Mouse (Mus musculus) liver, adult 2 months (tissue): Measurements from ENCODE around the gene Eri3. TPM values are rescaled to one million over a fixed set of nuclear protein-coding genes. Genes with fewer than 3 reads are reported as not detected.

ENCODE experiments used
- DNase-seq: peaks from one replicate; pipeline ENCODE4 v3.0.0-alpha.2; 2011; ENCODE audit warnings: low read depth, low spot score; ENCODE audit errors: extremely low read depth
- H3K27ac ChIP-seq: fragments of 200-500 bp; replicated peaks from 2 replicates; pipeline ENCODE4 v1.5.1; 2012; ENCODE audit warnings: low read depth, mild to moderate bottlenecking, control low read depth, inconsistent platforms, low read length; ENCODE audit not compliant: insufficient read depth
- H3K27me3 ChIP-seq: fragments of 200-500 bp; 2 replicates; pipeline ENCODE4 v1.6.1; 2012; ENCODE audit warnings: mild to moderate bottlenecking, moderate library complexity, low read length, inconsistent platforms; ENCODE audit not compliant: control insufficient read depth, insufficient read depth
- H3K36me3 ChIP-seq: fragments of 200-500 bp; 2 replicates; pipeline ENCODE4 v1.6.1; 2012; ENCODE audit warnings: low read length, inconsistent platforms; ENCODE audit not compliant: control insufficient read depth, insufficient read depth
- H3K4me1 ChIP-seq: fragments of 200-500 bp; 2 replicates; pipeline ENCODE4 v1.6.1; 2011; ENCODE audit warnings: low read length; ENCODE audit not compliant: control insufficient read depth, insufficient read depth
- H3K4me3 ChIP-seq: fragments of 200-500 bp; 2 replicates; pipeline ENCODE4 v1.5.1; 2011; ENCODE audit warnings: low read depth, mild to moderate bottlenecking, control low read depth, low read length, moderate library complexity; ENCODE audit not compliant: insufficient read depth
- H3K79me2 ChIP-seq: fragments of 200-500 bp; 2 replicates; pipeline ENCODE4 v1.6.1; 2012; ENCODE audit warnings: inconsistent platforms, mild to moderate bottlenecking, low read length, moderate library complexity; ENCODE audit not compliant: control insufficient read depth, insufficient read depth
- H3K9ac ChIP-seq: fragments of 200-500 bp; 2 replicates; pipeline ENCODE4 v1.6.1; 2012; ENCODE audit warnings: low read depth, mild to moderate bottlenecking, control low read depth, inconsistent platforms, low read length
- CTCF ChIP-seq: fragments of 200-500 bp; IDR thresholded peaks from 2 replicates; pipeline ENCODE4 v1.5.1; 2011; ENCODE audit warnings: low read depth, low read length, control low read depth
- POLR2A ChIP-seq: fragments of 200-500 bp; IDR thresholded peaks from 2 replicates; pipeline ENCODE4 v1.6.1; 2011; ENCODE audit warnings: low read length, control low read depth; ENCODE audit not compliant: insufficient read depth; ENCODE audit errors: extremely low read depth
- WGBS: fragments of 180-500 bp; shearing (Covaris S2); methylation state at CpG from one replicate; pipeline ENCODE4 v1.1.7; 2018; 5-methylcytosine and 5-hydroxymethylcytosine counted together
- polyA plus RNA-seq: library from polyadenylated mRNA; depleted of rRNA; stranded (reverse); fragments of >200 nt; gene quantifications from 2 replicates; pipeline ENCODE4 v1.2.3, GENCODE M21; 2012
- total RNA-seq: library from RNA; depleted of rRNA; stranded (reverse); fragments of >200 nt; gene quantifications from 2 replicates; pipeline ENCODE4 v1.2.3, GENCODE M21; 2014

Eri3 gene
- total and polyA plus RNA-seq, 2 experiments, result 16.8 to 42.1 TPM

GRCm38 (mm10) chr4:117556372-117556771, 6.2 kb downstream of the Eri3 start:
- WGBS, result 90% methylated on average over 5 of the region's 5 CpGs
- H3K9ac ChIP-seq, result no peak overlapping the region
- H3K4me1 ChIP-seq, result peaks cover 3% of the 10 kb centered on the region; the same call in 1 of the 2 replicates
- H3K27me3 ChIP-seq, result no peaks in the 10 kb centered on the region
- H3K36me3 ChIP-seq, result no peaks in the 10 kb centered on the region
- no peak overlapping the region for H3K4me3 ChIP-seq
- H3K79me2 ChIP-seq, result peaks cover 6% of the 10 kb centered on the region; the same call in 1 of the 2 replicates
- no peak for DNase-seq
- no peak overlapping the region for H3K27ac ChIP-seq
- TF ChIP-seq POLR2A, result no peak
- no peak for TF ChIP-seq CTCF

GRCm38 (mm10) chr4:117557068-117557645, 7.0 kb downstream of the Eri3 start:
- Histone ChIP-seq H3K4me3 (no peak overlapping the region), H3K36me3 (no peaks in the 10 kb centered on the region), H3K4me1 (no peaks in the 10 kb centered on the region), H3K79me2 (peaks cover 4% of the 10 kb centered on the region; the same call in 1 of the 2 replicates), H3K27me3 (no peaks in the 10 kb centered on the region), H3K9ac (no peak overlapping the region), H3K27ac (no peak overlapping the region)
- DNase-seq, result no peak
- TF ChIP-seq POLR2A (no peak), CTCF (no peak)
- 81% methylated on average over 5 of the region's 5 CpGs for WGBS

GRCm38 (mm10) chr4:117563967-117564366, 13.8 kb downstream of the Eri3 start:
- no peak overlapping the region for H3K27ac ChIP-seq
- no peak for DNase-seq
- H3K79me2 ChIP-seq, result no peaks in the 10 kb centered on the region; the same call in 1 of the 2 replicates
- no peaks in the 10 kb centered on the region for H3K4me1 ChIP-seq
- WGBS, result 89% methylated on average over 9 of the region's 9 CpGs
- no peak for TF ChIP-seq CTCF
- no peak for TF ChIP-seq POLR2A
- peaks cover 17% of the 10 kb centered on the region for H3K36me3 ChIP-seq
- H3K27me3 ChIP-seq, result no peaks in the 10 kb centered on the region
- H3K9ac ChIP-seq, result no peak overlapping the region
- H3K4me3 ChIP-seq, result no peak overlapping the region

GRCm38 (mm10) chr4:117568846-117569245, 18.7 kb downstream of the Eri3 start:
- no peaks in the 10 kb centered on the region; the same call in 1 of the 2 replicates for H3K79me2 ChIP-seq
- H3K27ac ChIP-seq, result no peak overlapping the region
- H3K9ac ChIP-seq, result no peak overlapping the region
- peaks cover 31% of the 10 kb centered on the region for H3K36me3 ChIP-seq
- H3K4me1 ChIP-seq, result no peaks in the 10 kb centered on the region
- no peaks in the 10 kb centered on the region for H3K27me3 ChIP-seq
- no peak overlapping the region for H3K4me3 ChIP-seq
- WGBS, result 91% methylated on average over 2 of the region's 2 CpGs
- DNase-seq, result no peak
- TF ChIP-seq CTCF (no peak), POLR2A (no peak)

- no peaks in the 10 kb centered on the region for H3K4me1 ChIP-seq
- no peak for DNase-seq
- no peak overlapping the region for H3K4me3 ChIP-seq
- peaks cover 21% of the 10 kb centered on the region for H3K36me3 ChIP-seq
- 79% methylated on average over 5 of the region's 5 CpGs for WGBS
- no peak overlapping the region for H3K9ac ChIP-seq
- H3K27me3 ChIP-seq, result no peaks in the 10 kb centered on the region
- no peak overlapping the region for H3K27ac ChIP-seq
- TF ChIP-seq CTCF, result no peak
- no peak for TF ChIP-seq POLR2A
- H3K79me2 ChIP-seq, result no peaks in the 10 kb centered on the region; the same call in 1 of the 2 replicates
Observed at GRCm38 (mm10) chr4:117570964-117571363, 20.8 kb downstream of the Eri3 start.

GRCm38 (mm10) chr4:117577579-117577978, 27.4 kb downstream of the Eri3 start:
- TF ChIP-seq POLR2A (no peak), CTCF (no peak)
- Histone ChIP-seq H3K27ac (no peak overlapping the region), H3K4me1 (no peaks in the 10 kb centered on the region), H3K27me3 (no peaks in the 10 kb centered on the region), H3K9ac (no peak overlapping the region), H3K79me2 (no peaks in the 10 kb centered on the region), H3K4me3 (no peak overlapping the region), H3K36me3 (peaks cover 13% of the 10 kb centered on the region; the same call in 1 of the 2 replicates)
- DNase-seq, result no peak
- 97% methylated on average over 1 of the region's 1 CpGs for WGBS
